ENCODE assay signal across 8 mouse cellular contexts in the genomic region with DNA sequence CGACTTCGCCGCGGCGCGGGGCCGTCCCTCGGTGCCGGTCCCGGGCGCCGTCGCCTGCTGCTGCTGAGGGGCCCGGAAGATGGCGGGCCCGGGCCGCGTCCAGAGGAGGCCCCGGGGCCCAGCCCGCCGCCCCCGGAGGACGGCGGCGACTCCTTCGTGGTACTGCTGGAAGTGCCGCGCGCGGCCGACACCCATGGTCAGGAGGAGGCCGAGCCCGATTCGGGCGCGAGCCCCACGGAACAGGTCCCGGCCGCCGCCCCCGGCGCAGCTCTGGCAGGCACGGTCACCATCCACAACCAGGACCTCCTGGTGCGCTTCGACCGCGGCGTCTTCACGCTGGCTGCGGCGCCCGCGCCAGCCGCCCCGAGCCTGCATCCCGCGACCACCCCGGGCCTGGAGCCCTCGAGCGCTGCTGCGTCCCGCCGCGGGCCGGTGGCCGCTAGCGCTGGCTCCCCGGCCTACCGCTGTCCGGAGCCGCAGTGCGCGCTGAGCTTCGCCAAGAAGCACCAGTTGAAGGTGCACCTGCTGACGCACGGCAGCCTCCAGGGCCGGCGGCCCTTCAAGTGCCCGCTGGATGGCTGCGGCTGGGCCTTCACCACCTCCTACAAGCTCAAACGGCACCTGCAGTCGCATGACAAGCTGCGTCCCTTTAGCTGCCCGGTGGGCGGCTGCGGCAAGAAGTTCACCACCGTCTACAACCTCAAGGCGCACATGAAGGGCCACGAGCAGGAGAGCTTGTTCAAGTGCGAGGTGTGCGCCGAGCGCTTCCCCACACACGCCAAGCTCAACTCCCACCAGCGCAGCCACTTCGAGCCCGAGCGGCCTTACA. TPM values are rescaled to one million over a fixed set of nuclear protein-coding genes. Genes with fewer than 3 reads are reported as not detected.
DNase-seq lines count a peak whose midpoint lies in the region; ATAC-seq and TF ChIP-seq lines count a peak whose summit lies in the region.

No protein-coding gene starts in this region.

- H3K4me1 ChIP-seq in liver, embryonic 11.5 days (replicated peaks; ENCODE audit: control insufficient read depth, insufficient read depth, low read length) = peaks cover 25% of the 10 kb centered on the region

- H3K36me3 ChIP-seq in liver, embryonic 11.5 days (ENCODE audit: control insufficient read depth, insufficient read depth, low read length) = peaks cover 13% of the 10 kb centered on the region

- H3K4me2 ChIP-seq in liver, embryonic 11.5 days = peak overlapping the region; percentile 98

- H3K27ac ChIP-seq in gastrocnemius, adult 2 months = peak overlapping the region; percentile 93
- H3K27ac ChIP-seq in liver, embryonic 11.5 days (ENCODE audit: low read depth, low read length) = 0 out of 2 replicates have a peak overlapping the region, but pooled peaks have one; percentile 45

- H3K4me3 ChIP-seq in gastrocnemius, adult 2 months = peak overlapping the region; percentile 98
- peak overlapping the region; percentile 95 for H3K4me3 ChIP-seq in liver, embryonic 11.5 days (ENCODE audit: low read depth, low read length)

- H3K27me3 ChIP-seq in liver, embryonic 11.5 days (replicated peaks; ENCODE audit: control insufficient read depth, insufficient read depth, low read length) = no peaks in the 10 kb centered on the region

- intact Hi-C loops in gastrocnemius, adult 2 months (cut with DNase I) = no loop called here

- under 1% methylated on average over 98 of the region's 98 CpGs for WGBS in liver, embryonic 11.5 days

- DNase-seq in layer of hippocampus, adult 11-12 months (ENCODE audit: low spot score) = peak; percentile 34
- DNase-seq in layer of hippocampus, adult 9-10 months (ENCODE audit: low spot score) = no peak
- peak; percentile 49 for DNase-seq in cerebellum, adult 9-10 months
- peak; percentile 69 for DNase-seq in gastrocnemius, adult 2 months
- peak; percentile 12 to 35 for DNase-seq in kidney, adult 8-10 months
- peak; percentile 60 for DNase-seq in liver, embryonic 11.5 days (ENCODE audit: low spot score)
- DNase-seq in testis, postnatal 10 days (ENCODE audit: low spot score) = peak; percentile 62

- H3K9me3 ChIP-seq in liver, embryonic 11.5 days (ENCODE audit: control insufficient read depth, low read length) = no peaks in the 10 kb centered on the region

- no peak for TF ChIP-seq CTCF in gastrocnemius, adult 2 months (IDR thresholded peaks at IDR 0.05)

- peak overlapping the region; percentile 76 for H3K9ac ChIP-seq in liver, embryonic 11.5 days (ENCODE audit: low read depth, low read length)

- peak; percentile 67 for ATAC-seq in liver, embryonic 11.5 days (replicated peaks; ENCODE audit: low FRiP score)
- ATAC-seq in monocyte, adult 5-6 weeks (replicated peaks; ENCODE audit: insufficient number of reproducible peaks, low FRiP score, low TSS enrichment, poor library complexity, severe bottlenecking) = 0 out of 2 replicates have a peak, but pooled peaks have one; percentile 16

RNA-seq across cellular contexts. Expression of gene Zxdc, which starts 0.6 kb away (rescaled TPM):
- total RNA-seq in gastrocnemius, adult 2 months (2021) = 10 to 100 TPM; 15.5 to 15.9 TPM
- 6.6 and 6.9 TPM in 2 replicates for polyA plus RNA-seq in liver, embryonic 11.5 days (2014; fragmentation: Nextera tagmentation; extraction: Ambion mirVana)
- total RNA-seq in monocyte, adult 5-6 weeks (2017) = 7.6 to 13.6 TPM (median 9.1 TPM) in 3 replicates

RNA-seq across cellular contexts. Expression of gene Uroc1, which starts 36.9 kb away (rescaled TPM):
- total RNA-seq in gastrocnemius, adult 2 months (2021) = not detected
- polyA plus RNA-seq in liver, embryonic 11.5 days (2014; fragmentation: Nextera tagmentation; extraction: Ambion mirVana) = 2.6 and 3.0 TPM in 2 replicates
- total RNA-seq in monocyte, adult 5-6 weeks (2017) = not detected in 3 replicates

RNA-seq across cellular contexts. Expression of gene Chst13, which starts 45.0 kb away (rescaled TPM):
- not detected for total RNA-seq in gastrocnemius, adult 2 months (2021)
- 16.7 and 17.4 TPM in 2 replicates for polyA plus RNA-seq in liver, embryonic 11.5 days (2014; fragmentation: Nextera tagmentation; extraction: Ambion mirVana)
- total RNA-seq in monocyte, adult 5-6 weeks (2017) = 4.2 to 5.0 TPM in 2 of 3 replicates, not detected in the other

RNA-seq across cellular contexts. Expression of gene Cfap100, which starts 58.7 kb away (rescaled TPM):
- total RNA-seq in gastrocnemius, adult 2 months (2021) = under 1 TPM; 0.11 to 0.13 TPM
- polyA plus RNA-seq in liver, embryonic 11.5 days (2014; fragmentation: Nextera tagmentation; extraction: Ambion mirVana) = 0.18 TPM in 2 replicates
- not detected in 3 replicates for total RNA-seq in monocyte, adult 5-6 weeks (2017)
